Mouse (Mus musculus): ENCODE measurements around the gene Hba-a2. TPM values are rescaled to one million over a fixed set of nuclear protein-coding genes. Genes with fewer than 3 reads are reported as not detected.
"Not testable (repeated sequence)": the region's sequence is repeated elsewhere in the genome, so short reads cannot be mapped to it uniquely, and the experiment has no call there.

Gene Hba-a2
- 5,936 and 7,230 TPM in 2 replicates for polyA plus RNA-seq (2014; fragmentation: Nextera tagmentation; extraction: Ambion mirVana)

- not testable (repeated sequence) for H3K4me2 ChIP-seq (ENCODE audit: low read length); DNase-seq (ENCODE audit: low spot score); H3K36me3 ChIP-seq (ENCODE audit: control insufficient read depth, insufficient read depth, low read length); H3K4me1 ChIP-seq (ENCODE audit: control insufficient read depth, insufficient read depth, low read length); H3K27ac ChIP-seq (ENCODE audit: low read depth, low read length); H3K4me3 ChIP-seq (ENCODE audit: low read depth, low read length); H3K27me3 ChIP-seq (replicated peaks; ENCODE audit: control insufficient read depth, insufficient read depth, low read length); ATAC-seq; H3K9me3 ChIP-seq (replicated peaks; ENCODE audit: control insufficient read depth, low read length); H3K9ac ChIP-seq (ENCODE audit: low read length)
- WGBS = no CpG with 5 or more reads among the region's 4 CpGs
Measured at GRCm38 (mm10) chr11:32296203-32296602, at the start of gene Hba-a2. Gene Hba-a2 (plus strand): TSS chr11:32296489.

GRCm38 (mm10) chr11:32247068-32247467 is 49.2 kb upstream of the Hba-a2 start:
- H3K4me2 ChIP-seq (ENCODE audit: low read length) = no peak overlapping the region
- peaks cover 56% of the 10 kb centered on the region for H3K36me3 ChIP-seq (ENCODE audit: control insufficient read depth, insufficient read depth, low read length)
- DNase-seq (ENCODE audit: low spot score) = no peak
- ATAC-seq = no peak
- no peaks in the 10 kb centered on the region for H3K9me3 ChIP-seq (replicated peaks; ENCODE audit: control insufficient read depth, low read length)
- H3K4me1 ChIP-seq (ENCODE audit: control insufficient read depth, insufficient read depth, low read length) = no peaks in the 10 kb centered on the region
- H3K27me3 ChIP-seq (replicated peaks; ENCODE audit: control insufficient read depth, insufficient read depth, low read length) = no peaks in the 10 kb centered on the region
- H3K4me3 ChIP-seq (ENCODE audit: low read depth, low read length) = no peak overlapping the region
- no peak overlapping the region for H3K27ac ChIP-seq (ENCODE audit: low read depth, low read length)
- H3K9ac ChIP-seq (ENCODE audit: low read length) = no peak overlapping the region

GRCm38 (mm10) chr11:32248350-32248749 is 47.9 kb upstream of the Hba-a2 start:
- ATAC-seq (no peak), DNase-seq (ENCODE audit: low spot score) (no peak)
- no peaks in the 10 kb centered on the region for H3K27me3 ChIP-seq (replicated peaks; ENCODE audit: control insufficient read depth, insufficient read depth, low read length)
- H3K4me1 ChIP-seq (ENCODE audit: control insufficient read depth, insufficient read depth, low read length) = no peaks in the 10 kb centered on the region
- WGBS = 90% methylated on average over 3 of the region's 3 CpGs
- H3K36me3 ChIP-seq (ENCODE audit: control insufficient read depth, insufficient read depth, low read length) = peaks cover 64% of the 10 kb centered on the region
- H3K4me3 ChIP-seq (ENCODE audit: low read depth, low read length) = no peak overlapping the region
- H3K9me3 ChIP-seq (replicated peaks; ENCODE audit: control insufficient read depth, low read length) = no peaks in the 10 kb centered on the region
- no peak overlapping the region for H3K4me2 ChIP-seq (ENCODE audit: low read length)
- no peak overlapping the region for H3K9ac ChIP-seq (ENCODE audit: low read length)
- no peak overlapping the region for H3K27ac ChIP-seq (ENCODE audit: low read depth, low read length)

- Histone ChIP-seq H3K4me1 (ENCODE audit: control insufficient read depth, insufficient read depth, low read length) (no peaks in the 10 kb centered on the region), H3K27me3 (replicated peaks; ENCODE audit: control insufficient read depth, insufficient read depth, low read length) (no peaks in the 10 kb centered on the region), H3K9me3 (replicated peaks; ENCODE audit: control insufficient read depth, low read length) (no peaks in the 10 kb centered on the region), H3K27ac (ENCODE audit: low read depth, low read length) (no peak overlapping the region), H3K9ac (ENCODE audit: low read length) (no peak overlapping the region), H3K4me3 (ENCODE audit: low read depth, low read length) (no peak overlapping the region), H3K36me3 (ENCODE audit: control insufficient read depth, insufficient read depth, low read length) (peaks cover 65% of the 10 kb centered on the region), H3K4me2 (ENCODE audit: low read length) (no peak overlapping the region)
- 89% methylated on average over 8 of the region's 8 CpGs for WGBS
- ATAC-seq = no peak
- DNase-seq (ENCODE audit: low spot score) = no peak
Measured at GRCm38 (mm10) chr11:32250880-32251763, 45.2 kb upstream of the Hba-a2 start.

- Histone ChIP-seq H3K36me3 (ENCODE audit: control insufficient read depth, insufficient read depth, low read length) (peaks cover 46% of the 10 kb centered on the region), H3K9me3 (replicated peaks; ENCODE audit: control insufficient read depth, low read length) (no peaks in the 10 kb centered on the region), H3K4me2 (ENCODE audit: low read length) (no peak overlapping the region)
Measured at GRCm38 (mm10) chr11:32253121-32253520, 43.2 kb upstream of the Hba-a2 start.

GRCm38 (mm10) chr11:32256146-32256545 is 40.1 kb upstream of the Hba-a2 start:
- no peak overlapping the region for H3K27ac ChIP-seq (ENCODE audit: low read depth, low read length)
- no peak overlapping the region for H3K4me3 ChIP-seq (ENCODE audit: low read depth, low read length)
- no peak overlapping the region for H3K4me2 ChIP-seq (ENCODE audit: low read length)
- ATAC-seq = no peak
- no peaks in the 10 kb centered on the region for H3K4me1 ChIP-seq (ENCODE audit: control insufficient read depth, insufficient read depth, low read length)
- H3K36me3 ChIP-seq (ENCODE audit: control insufficient read depth, insufficient read depth, low read length) = peaks cover 41% of the 10 kb centered on the region
- no peak for DNase-seq (ENCODE audit: low spot score)
- H3K9ac ChIP-seq (ENCODE audit: low read length) = no peak overlapping the region
- H3K27me3 ChIP-seq (replicated peaks; ENCODE audit: control insufficient read depth, insufficient read depth, low read length) = no peaks in the 10 kb centered on the region
- 97% methylated on average over 1 of the region's 1 CpGs for WGBS
- no peaks in the 10 kb centered on the region for H3K9me3 ChIP-seq (replicated peaks; ENCODE audit: control insufficient read depth, low read length)

More at GRCm38 (mm10) chr11:32253121-32253520, 43.2 kb upstream of the Hba-a2 start:
- 100% methylated on average over 1 of the region's 1 CpGs for WGBS
- ATAC-seq = no peak
- Histone ChIP-seq H3K4me1 (ENCODE audit: control insufficient read depth, insufficient read depth, low read length) (no peaks in the 10 kb centered on the region), H3K27ac (ENCODE audit: low read depth, low read length) (no peak overlapping the region), H3K27me3 (replicated peaks; ENCODE audit: control insufficient read depth, insufficient read depth, low read length) (no peaks in the 10 kb centered on the region), H3K9ac (ENCODE audit: low read length) (no peak overlapping the region), H3K4me3 (ENCODE audit: low read depth, low read length) (no peak overlapping the region)
- no peak for DNase-seq (ENCODE audit: low spot score)

- Histone ChIP-seq H3K9ac (ENCODE audit: low read length) (no peak overlapping the region), H3K36me3 (ENCODE audit: control insufficient read depth, insufficient read depth, low read length) (peaks cover 40% of the 10 kb centered on the region), H3K27ac (ENCODE audit: low read depth, low read length) (no peak overlapping the region), H3K4me2 (ENCODE audit: low read length) (no peak overlapping the region), H3K4me1 (ENCODE audit: control insufficient read depth, insufficient read depth, low read length) (no peaks in the 10 kb centered on the region), H3K27me3 (replicated peaks; ENCODE audit: control insufficient read depth, insufficient read depth, low read length) (no peaks in the 10 kb centered on the region), H3K4me3 (ENCODE audit: low read depth, low read length) (no peak overlapping the region), H3K9me3 (replicated peaks; ENCODE audit: control insufficient read depth, low read length) (no peaks in the 10 kb centered on the region)
- ATAC-seq (no peak), DNase-seq (ENCODE audit: low spot score) (no peak)
- WGBS = 92% methylated on average over 3 of the region's 3 CpGs
Measured at GRCm38 (mm10) chr11:32256566-32256965, 39.7 kb upstream of the Hba-a2 start.

DNA sequence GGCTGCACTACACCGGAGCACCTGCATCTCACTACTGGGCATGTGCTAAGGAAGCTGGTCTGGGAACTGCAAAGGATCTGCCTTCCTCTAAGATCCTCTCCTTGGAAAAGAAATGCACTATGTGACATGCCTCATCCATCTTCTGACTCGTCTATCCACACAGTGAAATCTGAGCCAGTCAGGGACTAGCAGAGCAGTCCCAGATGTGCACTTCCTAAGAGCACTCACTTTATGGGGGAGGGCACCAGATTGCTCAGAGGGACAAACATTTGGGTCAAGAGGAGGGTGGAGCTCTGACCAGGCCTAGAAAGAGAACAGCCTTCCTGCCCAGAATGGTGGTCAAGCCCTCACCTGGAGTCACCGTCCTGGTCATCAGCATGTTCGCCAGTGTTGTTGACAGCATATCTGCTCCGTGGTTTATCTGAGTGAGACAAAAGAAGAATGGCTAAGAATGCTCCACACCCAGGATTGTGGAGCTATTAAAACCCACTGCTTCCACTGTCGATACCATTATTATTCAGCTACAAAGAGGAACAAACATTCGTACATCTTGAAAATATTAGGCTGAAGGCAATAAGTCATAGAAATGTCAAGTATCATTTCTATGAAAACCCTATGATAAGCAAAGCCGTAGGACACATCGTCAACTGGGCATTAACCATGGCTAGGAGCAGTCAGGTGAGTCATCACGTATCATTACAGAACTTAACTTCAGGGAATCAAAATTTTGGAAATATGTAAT is 33.4 kb upstream of the Hba-a2 start:
- H3K4me2 ChIP-seq (ENCODE audit: low read length) = no peak overlapping the region
- H3K9me3 ChIP-seq (replicated peaks; ENCODE audit: control insufficient read depth, low read length) = no peaks in the 10 kb centered on the region
- ATAC-seq (no peak), DNase-seq (ENCODE audit: low spot score) (no peak)
- H3K4me1 ChIP-seq (ENCODE audit: control insufficient read depth, insufficient read depth, low read length) = peaks cover 4% of the 10 kb centered on the region; the same call in 1 of the 2 replicates
- no peak overlapping the region for H3K4me3 ChIP-seq (ENCODE audit: low read depth, low read length)
- peaks cover 11% of the 10 kb centered on the region; the same call in 1 of the 2 replicates for H3K36me3 ChIP-seq (ENCODE audit: control insufficient read depth, insufficient read depth, low read length)
- no peaks in the 10 kb centered on the region for H3K27me3 ChIP-seq (replicated peaks; ENCODE audit: control insufficient read depth, insufficient read depth, low read length)
- H3K27ac ChIP-seq (ENCODE audit: low read depth, low read length) = no peak overlapping the region
- WGBS = 91% methylated on average over 10 of the region's 10 CpGs
- no peak overlapping the region for H3K9ac ChIP-seq (ENCODE audit: low read length)
